Mouse (Mus musculus): Measurements from ENCODE around the gene Cttnbp2. TPM values are rescaled to one million over a fixed set of nuclear protein-coding genes. Genes with fewer than 3 reads are reported as not detected.

The Cttnbp2 gene
- polyA plus RNA-seq, 1 experiment = not detected

DNA sequence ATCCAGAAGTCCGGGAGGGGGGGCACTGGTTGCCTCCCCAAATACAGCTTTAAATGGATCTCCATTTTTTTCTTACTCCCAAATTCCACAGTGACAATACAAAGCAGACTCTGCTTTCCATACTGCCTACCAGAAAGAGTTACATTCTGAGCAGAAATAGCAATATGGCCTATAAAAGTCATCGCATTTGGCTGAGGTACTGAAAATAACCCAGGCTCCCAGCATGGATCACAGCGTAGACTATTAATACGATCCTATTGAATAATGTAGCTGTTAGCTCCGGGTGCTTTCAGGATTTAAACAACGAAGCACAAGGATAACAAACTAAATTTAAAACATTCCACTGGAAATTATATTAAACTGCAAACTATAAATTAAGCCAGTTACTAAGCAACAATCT is 2.8 kb downstream of the Cttnbp2 start:
- TF ChIP-seq TCF3 (IDR thresholded peaks at IDR 0.05; ENCODE audit: insufficient read length, low read depth) (no peak), SRF (IDR thresholded peaks at IDR 0.05; ENCODE audit: control insufficient read depth, insufficient read length, low read depth) (no peak), MYOD1 (IDR thresholded peaks at IDR 0.05; ENCODE audit: control insufficient read depth in 1 of 3, insufficient read length in 2 of 3, low read depth in 2 of 3) (no peak), E2F4 (IDR thresholded peaks at IDR 0.05; ENCODE audit: insufficient read depth) (no peak), MAX (IDR thresholded peaks at IDR 0.05; ENCODE audit: low read depth) (no peak), USF1 (IDR thresholded peaks at IDR 0.05; ENCODE audit: low read depth) (no peak), TCF12 (IDR thresholded peaks at IDR 0.05; ENCODE audit: insufficient read depth, poor library complexity, severe bottlenecking) (no peak), CEBPB (IDR thresholded peaks at IDR 0.05; ENCODE audit: insufficient read depth, poor library complexity, severe bottlenecking) (no peak), POLR2AphosphoS2 (IDR thresholded peaks at IDR 0.05; ENCODE audit: insufficient read length, low read depth) (no peak), POLR2A (IDR thresholded peaks at IDR 0.05; ENCODE audit: insufficient read length, low read depth) (no peak), REST (IDR thresholded peaks at IDR 0.05; ENCODE audit: insufficient read depth, insufficient read length) (no peak), MYOG (IDR thresholded peaks at IDR 0.05; ENCODE audit: control insufficient read depth in 1 of 3, insufficient read depth in 1 of 3, insufficient read length in 2 of 3, low read depth in 2 of 3) (no peak)
- Histone ChIP-seq H3K4me3 (no peak overlapping the region), H3K4me2 (ENCODE audit: low read depth) (no peak overlapping the region), H3ac (ENCODE audit: control insufficient read depth, insufficient read length) (no peak overlapping the region), H3K79me2 (ENCODE audit: control insufficient read depth, insufficient read depth) (no peaks in the 10 kb centered on the region), H3K27me3 (ENCODE audit: control insufficient read depth, insufficient read depth, insufficient read length) (no peaks in the 10 kb centered on the region), H3K36me3 (ENCODE audit: control insufficient read depth, insufficient read depth) (no peaks in the 10 kb centered on the region)

DNA sequence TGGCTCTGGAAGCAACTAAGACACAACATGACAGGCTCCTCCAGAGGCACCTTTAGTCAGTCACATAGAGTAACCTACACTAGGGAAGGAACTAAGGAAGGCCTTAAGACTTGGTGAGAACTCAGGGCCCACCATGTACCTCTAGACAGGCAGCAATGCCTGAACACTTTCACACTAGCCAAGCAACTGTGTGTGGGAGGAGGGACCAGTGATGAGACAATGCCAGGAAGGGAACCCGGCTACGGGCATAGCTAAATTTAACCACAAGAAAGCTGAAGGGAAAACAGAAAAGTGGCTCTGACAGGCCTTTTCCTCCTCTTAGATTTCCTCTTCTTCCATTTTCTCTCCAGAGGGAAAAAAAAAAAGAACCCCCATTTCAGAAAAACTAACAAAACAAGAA is 6.6 kb downstream of the Cttnbp2 start:
- Histone ChIP-seq H3ac (ENCODE audit: control insufficient read depth, insufficient read length) (no peak overlapping the region), H3K36me3 (ENCODE audit: control insufficient read depth, insufficient read depth) (no peaks in the 10 kb centered on the region)

DNA sequence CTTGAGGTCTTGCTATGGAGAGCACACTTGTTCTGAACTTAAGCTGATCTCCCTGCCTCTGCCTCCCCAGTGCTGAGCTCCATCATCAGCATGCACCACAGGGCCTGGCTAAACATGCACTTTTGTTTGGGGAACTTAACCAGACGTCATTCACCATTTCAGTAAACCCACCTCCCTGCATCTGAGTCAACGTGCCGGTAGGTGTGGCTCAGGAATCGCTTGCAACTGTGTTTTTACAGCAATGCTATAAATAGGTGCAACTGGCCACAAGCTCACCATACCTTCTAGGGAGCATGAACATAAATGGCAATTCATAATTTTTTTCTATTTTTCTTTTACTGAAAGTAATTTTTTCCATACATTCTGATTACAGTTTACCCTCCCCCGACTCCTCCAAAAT is 14.8 kb downstream of the Cttnbp2 start:
- H3K4me2 ChIP-seq (ENCODE audit: low read depth) = no peak overlapping the region
- no peaks in the 10 kb centered on the region for H3K27me3 ChIP-seq (ENCODE audit: control insufficient read depth, insufficient read depth, insufficient read length)
- H3K79me2 ChIP-seq (ENCODE audit: control insufficient read depth, insufficient read depth) = no peaks in the 10 kb centered on the region
- H3ac ChIP-seq (ENCODE audit: control insufficient read depth, insufficient read length) = no peak overlapping the region
- H3K4me3 ChIP-seq = no peak overlapping the region
- no peak for TF ChIP-seq MYOG (IDR thresholded peaks at IDR 0.05; ENCODE audit: control insufficient read depth in 1 of 3, insufficient read depth in 1 of 3, insufficient read length in 2 of 3, low read depth in 2 of 3)
- no peaks in the 10 kb centered on the region for H3K36me3 ChIP-seq (ENCODE audit: control insufficient read depth, insufficient read depth)

More for the DNA sequence above, 6.6 kb downstream of the Cttnbp2 start:
- Histone ChIP-seq H3K27me3 (ENCODE audit: control insufficient read depth, insufficient read depth, insufficient read length) (no peaks in the 10 kb centered on the region), H3K4me2 (ENCODE audit: low read depth) (no peak overlapping the region), H3K79me2 (ENCODE audit: control insufficient read depth, insufficient read depth) (no peaks in the 10 kb centered on the region), H3K4me3 (no peak overlapping the region)
- no peak for TF ChIP-seq E2F4 (IDR thresholded peaks at IDR 0.05; ENCODE audit: insufficient read depth)
- no peak for TF ChIP-seq CEBPB (IDR thresholded peaks at IDR 0.05; ENCODE audit: insufficient read depth, poor library complexity, severe bottlenecking)
- TF ChIP-seq TCF3 (IDR thresholded peaks at IDR 0.05; ENCODE audit: insufficient read length, low read depth) = no peak
- no peak for TF ChIP-seq MYOG (IDR thresholded peaks at IDR 0.05; ENCODE audit: control insufficient read depth in 1 of 3, insufficient read depth in 1 of 3, insufficient read length in 2 of 3, low read depth in 2 of 3)
- TF ChIP-seq POLR2A (IDR thresholded peaks at IDR 0.05; ENCODE audit: insufficient read length, low read depth) = no peak
- no peak for TF ChIP-seq POLR2AphosphoS2 (IDR thresholded peaks at IDR 0.05; ENCODE audit: insufficient read length, low read depth)
- no peak for TF ChIP-seq REST (IDR thresholded peaks at IDR 0.05; ENCODE audit: insufficient read depth, insufficient read length)
- no peak for TF ChIP-seq MYOD1 (IDR thresholded peaks at IDR 0.05; ENCODE audit: control insufficient read depth in 1 of 3, insufficient read length in 2 of 3, low read depth in 2 of 3)
- TF ChIP-seq USF1 (IDR thresholded peaks at IDR 0.05; ENCODE audit: low read depth) = no peak
- no peak for TF ChIP-seq TCF12 (IDR thresholded peaks at IDR 0.05; ENCODE audit: insufficient read depth, poor library complexity, severe bottlenecking)
- no peak for TF ChIP-seq SRF (IDR thresholded peaks at IDR 0.05; ENCODE audit: control insufficient read depth, insufficient read length, low read depth)

- TF ChIP-seq MAX (IDR thresholded peaks at IDR 0.05; ENCODE audit: low read depth) (no peak), POLR2A (IDR thresholded peaks at IDR 0.05; ENCODE audit: insufficient read length, low read depth) (no peak), TCF3 (IDR thresholded peaks at IDR 0.05; ENCODE audit: insufficient read length, low read depth) (no peak), REST (IDR thresholded peaks at IDR 0.05; ENCODE audit: insufficient read depth, insufficient read length) (no peak), TCF12 (IDR thresholded peaks at IDR 0.05; ENCODE audit: insufficient read depth, poor library complexity, severe bottlenecking) (no peak), MYOD1 (IDR thresholded peaks at IDR 0.05; ENCODE audit: control insufficient read depth in 1 of 3, insufficient read length in 2 of 3, low read depth in 2 of 3) (no peak), E2F4 (IDR thresholded peaks at IDR 0.05; ENCODE audit: insufficient read depth) (no peak), POLR2AphosphoS2 (IDR thresholded peaks at IDR 0.05; ENCODE audit: insufficient read length, low read depth) (no peak), MYOG (IDR thresholded peaks at IDR 0.05; ENCODE audit: control insufficient read depth in 1 of 3, insufficient read depth in 1 of 3, insufficient read length in 2 of 3, low read depth in 2 of 3) (no peak), SRF (IDR thresholded peaks at IDR 0.05; ENCODE audit: control insufficient read depth, insufficient read length, low read depth) (no peak), USF1 (IDR thresholded peaks at IDR 0.05; ENCODE audit: low read depth) (no peak), CEBPB (IDR thresholded peaks at IDR 0.05; ENCODE audit: insufficient read depth, poor library complexity, severe bottlenecking) (no peak)
- H3K4me2 ChIP-seq (ENCODE audit: low read depth) = no peak overlapping the region
- no peaks in the 10 kb centered on the region for H3K27me3 ChIP-seq (ENCODE audit: control insufficient read depth, insufficient read depth, insufficient read length)
- no peaks in the 10 kb centered on the region for H3K79me2 ChIP-seq (ENCODE audit: control insufficient read depth, insufficient read depth)
- no peak overlapping the region for H3K4me3 ChIP-seq
- H3K36me3 ChIP-seq (ENCODE audit: control insufficient read depth, insufficient read depth) = no peaks in the 10 kb centered on the region
- H3ac ChIP-seq (ENCODE audit: control insufficient read depth, insufficient read length) = no peak overlapping the region
Measured at GRCm38 (mm10) chr6:18492977-18493376, 21.7 kb downstream of the Cttnbp2 start.

GRCm38 (mm10) chr6:18492248-18492901 is 22.3 kb downstream of the Cttnbp2 start:
- H3K27me3 ChIP-seq (ENCODE audit: control insufficient read depth, insufficient read depth, insufficient read length) = no peaks in the 10 kb centered on the region
- no peak overlapping the region for H3K4me2 ChIP-seq (ENCODE audit: low read depth)
- TF ChIP-seq CEBPB (IDR thresholded peaks at IDR 0.05; ENCODE audit: insufficient read depth, poor library complexity, severe bottlenecking) = no peak
- TF ChIP-seq USF1 (IDR thresholded peaks at IDR 0.05; ENCODE audit: low read depth) = no peak
- no peak for TF ChIP-seq REST (IDR thresholded peaks at IDR 0.05; ENCODE audit: insufficient read depth, insufficient read length)
- no peak for TF ChIP-seq TCF12 (IDR thresholded peaks at IDR 0.05; ENCODE audit: insufficient read depth, poor library complexity, severe bottlenecking)
- no peak for TF ChIP-seq MAX (IDR thresholded peaks at IDR 0.05; ENCODE audit: low read depth)
- TF ChIP-seq MYOG (IDR thresholded peaks at IDR 0.05; ENCODE audit: control insufficient read depth in 1 of 3, insufficient read depth in 1 of 3, insufficient read length in 2 of 3, low read depth in 2 of 3) = no peak
- no peak for TF ChIP-seq POLR2AphosphoS2 (IDR thresholded peaks at IDR 0.05; ENCODE audit: insufficient read length, low read depth)
- TF ChIP-seq SRF (IDR thresholded peaks at IDR 0.05; ENCODE audit: control insufficient read depth, insufficient read length, low read depth) = no peak
- no peak for TF ChIP-seq TCF3 (IDR thresholded peaks at IDR 0.05; ENCODE audit: insufficient read length, low read depth)
- TF ChIP-seq E2F4 (IDR thresholded peaks at IDR 0.05; ENCODE audit: insufficient read depth) = no peak
- no peak for TF ChIP-seq POLR2A (IDR thresholded peaks at IDR 0.05; ENCODE audit: insufficient read length, low read depth)
- TF ChIP-seq MYOD1 (IDR thresholded peaks at IDR 0.05; ENCODE audit: control insufficient read depth in 1 of 3, insufficient read length in 2 of 3, low read depth in 2 of 3) = no peak
- no peaks in the 10 kb centered on the region for H3K79me2 ChIP-seq (ENCODE audit: control insufficient read depth, insufficient read depth)
- no peaks in the 10 kb centered on the region for H3K36me3 ChIP-seq (ENCODE audit: control insufficient read depth, insufficient read depth)
- no peak overlapping the region for H3K4me3 ChIP-seq
- no peak overlapping the region for H3ac ChIP-seq (ENCODE audit: control insufficient read depth, insufficient read length)

All from myocyte (in vitro differentiated cells).